Mouse (Mus musculus) cerebellum, adult 9-10 months (tissue): Measurements from ENCODE around the gene Rxrg.

Experiments
- DNase-seq: peaks from one replicate; pipeline ENCODE4 v3.0.0; 2022

The Rxrg gene

DNA sequence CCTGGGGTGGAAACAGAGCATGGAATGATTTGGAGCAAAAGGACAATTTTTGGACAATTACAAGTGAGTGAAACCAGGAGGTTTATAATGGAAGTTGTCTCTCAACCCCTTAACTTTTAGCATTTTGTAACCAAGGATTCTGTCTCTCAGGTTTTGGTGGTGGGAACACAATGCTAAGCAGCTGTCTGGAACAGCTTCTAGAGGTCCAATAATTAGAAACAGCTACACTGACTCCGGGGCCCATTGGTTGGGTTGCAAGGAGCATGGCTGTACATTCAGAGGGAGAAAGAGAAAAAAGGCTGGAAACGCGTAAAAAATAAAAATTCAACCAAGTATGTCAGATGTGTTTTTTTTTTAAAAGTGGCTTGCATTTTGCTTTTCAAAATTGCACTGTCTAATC lies 50.5 kb downstream of the Rxrg start:
- no peak for DNase-seq

DNA sequence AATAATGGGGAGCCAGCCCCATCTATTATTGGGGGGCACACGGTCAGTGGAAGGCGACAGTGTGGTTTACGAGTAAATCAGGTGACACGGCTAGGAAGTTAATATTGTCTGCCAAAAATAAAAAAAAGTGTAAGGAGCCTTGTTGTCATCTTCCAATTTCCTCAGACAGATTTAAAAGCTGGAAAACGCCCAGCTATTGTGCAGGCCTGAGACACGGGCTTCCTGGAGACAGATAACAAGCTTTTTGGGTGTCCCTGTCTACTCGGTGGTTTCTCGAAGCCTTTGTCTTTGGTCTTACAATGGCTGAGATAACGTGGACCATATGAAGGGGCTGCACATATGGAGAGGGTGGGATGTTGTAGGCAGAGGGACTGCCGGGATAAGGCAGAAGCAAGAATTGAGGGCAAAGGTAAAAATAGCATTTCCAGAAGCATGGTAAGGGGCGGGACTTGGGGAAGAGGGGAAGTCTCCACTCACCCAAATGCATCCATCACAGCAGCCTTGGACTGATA lies 51.0 kb downstream of the Rxrg start:
- DNase-seq = no peak

DNA sequence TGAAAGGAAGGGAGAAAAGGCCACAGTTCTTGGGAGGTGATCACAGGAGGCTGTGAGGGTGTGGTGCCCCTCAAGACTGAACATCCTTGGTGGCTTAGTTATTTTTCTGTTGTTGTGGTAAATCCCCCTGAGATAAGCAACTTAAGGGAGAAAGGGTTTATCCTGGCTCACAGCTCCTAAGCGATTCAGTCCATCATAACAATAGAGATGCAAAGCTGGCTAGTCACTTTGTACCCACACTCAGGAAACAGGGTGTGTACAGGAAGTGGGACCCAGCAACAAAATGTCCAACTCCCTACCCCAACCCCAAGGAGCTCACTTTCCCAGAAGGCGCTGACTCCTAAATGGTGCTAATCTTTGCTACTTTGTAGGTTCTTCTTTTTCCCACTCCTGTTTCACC lies 54.2 kb downstream of the Rxrg start:
- DNase-seq = no peak

DNA sequence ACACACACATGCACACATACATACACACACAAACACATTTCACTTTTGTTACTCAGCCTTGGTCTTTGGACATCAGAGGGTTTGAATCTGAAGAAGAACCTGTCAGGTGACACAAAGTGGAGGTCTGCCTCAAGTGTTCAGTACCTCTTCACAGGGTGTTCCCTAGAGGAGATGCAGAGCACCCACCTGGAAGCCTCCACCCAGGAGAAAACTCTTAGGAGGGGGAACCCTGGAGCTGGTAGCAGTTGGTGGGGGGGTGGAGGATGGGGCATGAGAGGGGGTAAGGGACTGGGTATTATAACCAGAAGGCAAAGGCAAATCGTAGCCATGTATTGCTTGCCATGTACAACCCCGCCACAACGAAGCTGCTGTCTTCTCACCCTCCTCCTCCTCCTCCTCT lies 60.9 kb downstream of the Rxrg start:
- no peak for DNase-seq

DNA sequence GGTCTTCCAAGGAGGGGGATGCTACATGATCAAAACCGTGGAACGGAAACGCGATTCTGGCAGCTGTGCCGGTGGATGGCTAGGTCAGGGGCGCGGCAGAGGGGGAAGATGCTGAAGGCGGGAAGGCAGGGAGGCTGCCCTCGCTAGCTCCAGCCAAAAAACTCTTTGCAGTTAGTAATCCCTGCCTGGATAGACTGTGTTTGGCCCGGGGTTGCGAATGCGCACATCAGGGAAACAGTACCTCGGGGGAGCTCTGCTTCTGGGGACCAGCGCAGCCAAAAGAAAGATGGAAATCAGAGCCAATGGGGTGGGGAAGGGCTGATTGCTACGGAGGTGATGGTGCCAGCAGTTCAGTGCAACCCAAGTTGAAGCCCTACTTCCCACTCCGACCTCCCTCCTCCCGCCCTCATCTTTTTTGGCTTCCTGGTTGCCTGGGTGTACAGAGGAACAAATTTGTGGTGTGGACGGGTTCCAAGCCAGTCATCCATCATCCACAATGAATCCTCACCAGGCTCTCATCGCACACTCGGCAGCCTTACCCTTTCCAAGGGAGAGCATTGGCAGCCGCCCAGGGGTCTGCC lies 62.4 kb downstream of the Rxrg start:
- peak; percentile 14 for DNase-seq

DNA sequence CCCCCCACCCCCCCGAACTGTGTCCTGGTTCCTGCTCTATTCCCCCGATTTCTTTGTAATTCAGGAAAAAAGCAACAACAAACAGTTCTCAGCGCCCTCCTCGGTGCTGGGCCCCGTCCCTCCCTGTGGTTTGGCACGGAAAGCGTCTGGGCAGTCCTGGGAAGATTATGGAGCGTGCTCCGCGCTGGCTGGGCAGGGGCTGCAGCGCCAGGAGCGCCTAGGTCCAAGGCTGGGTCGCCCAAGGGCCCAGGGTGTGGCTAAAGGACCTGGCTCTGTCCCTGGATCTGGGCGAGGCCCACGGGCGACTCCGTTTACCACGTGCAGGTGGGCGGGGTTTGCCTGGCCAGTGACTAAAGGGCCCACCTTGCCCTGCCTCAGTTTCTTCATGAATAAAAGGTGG lies 62.9 kb downstream of the Rxrg start:
- no peak for DNase-seq

DNA sequence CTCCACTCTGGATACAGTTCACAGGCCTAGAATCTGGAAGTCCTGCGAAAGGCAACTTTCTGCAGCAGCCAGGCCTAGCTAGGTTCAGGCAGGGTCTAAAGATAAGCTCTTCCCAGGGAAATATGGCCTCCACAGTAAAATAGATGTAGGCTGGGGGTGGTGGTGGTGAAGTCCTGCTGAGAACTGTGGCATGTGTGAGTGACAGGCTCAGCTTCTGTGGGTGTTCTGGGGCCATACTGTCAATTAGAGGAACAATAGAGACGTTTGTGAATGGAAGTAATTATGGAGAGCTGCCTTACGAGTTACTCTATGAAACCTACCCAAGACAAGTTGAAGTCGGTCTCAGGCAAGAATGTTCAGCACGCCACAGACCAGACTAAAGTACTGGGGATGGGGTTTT lies 65.0 kb downstream of the Rxrg start:
- no peak for DNase-seq

DNA sequence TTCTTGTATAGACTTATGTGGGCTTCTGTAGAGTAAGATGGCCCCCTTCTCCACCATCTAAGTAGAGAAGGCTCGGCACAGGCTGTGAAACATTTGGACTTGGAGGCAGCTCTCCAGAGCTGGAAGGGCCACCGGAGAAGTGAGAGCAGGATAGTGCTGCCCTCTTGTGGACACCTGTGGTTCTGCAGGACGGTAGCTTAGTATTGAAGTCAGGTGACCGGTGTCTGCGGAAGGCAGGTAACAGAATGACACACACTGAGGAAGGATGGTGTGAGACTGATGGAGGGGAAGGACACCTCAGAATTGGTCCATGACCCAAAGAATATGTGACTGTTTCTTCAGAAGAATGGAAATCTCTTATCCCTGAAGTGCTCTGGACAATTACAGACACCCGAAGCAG lies 71.6 kb downstream of the Rxrg start:
- peak; percentile 46 for DNase-seq

DNA sequence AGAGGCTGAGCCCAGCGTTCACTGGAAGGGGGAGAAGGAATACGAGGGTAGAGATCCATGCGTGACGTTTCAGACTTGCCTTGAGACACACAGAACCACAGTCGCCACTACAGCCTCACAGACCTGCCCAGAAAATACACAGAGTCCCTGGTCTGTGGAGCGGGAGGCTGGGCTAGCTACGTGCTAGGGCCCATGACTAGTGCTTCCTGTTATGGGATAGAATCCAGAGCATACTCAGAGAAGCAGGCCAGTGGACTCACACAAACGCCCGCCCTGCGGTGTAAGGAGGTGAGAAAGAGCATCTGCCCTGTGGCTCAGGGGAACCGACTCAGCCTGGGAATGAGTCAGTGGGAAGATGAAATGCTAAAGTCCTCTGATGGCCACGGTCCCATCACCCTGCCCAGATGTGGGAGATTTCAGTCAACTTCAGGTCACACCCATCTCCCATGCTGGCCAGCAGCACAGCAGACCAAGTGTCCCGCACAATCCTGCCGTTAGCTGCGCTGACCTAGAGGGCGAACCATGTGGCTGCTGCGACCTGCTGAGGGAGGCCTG lies 74.3 kb downstream of the Rxrg start:
- no peak for DNase-seq

DNA sequence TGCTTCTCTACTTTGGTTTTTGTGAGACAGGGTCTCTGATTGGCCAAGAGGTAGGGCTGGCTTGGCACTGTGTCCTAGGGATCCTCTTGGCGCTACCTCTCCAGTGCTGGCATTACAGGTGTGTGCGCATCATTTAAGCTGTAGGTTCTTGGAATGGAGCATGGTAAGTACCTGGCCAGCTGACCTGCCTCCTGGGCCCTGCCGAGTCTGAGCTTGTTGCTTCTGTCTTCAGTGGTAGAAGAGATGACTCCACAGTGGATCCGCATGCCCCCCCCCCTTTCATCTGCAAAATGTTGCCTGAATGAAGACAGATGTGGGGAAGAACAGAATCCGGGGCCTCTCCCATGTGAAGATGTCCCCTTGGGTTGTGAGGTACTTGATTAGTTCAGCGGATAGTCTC lies 80.9 kb downstream of the Rxrg start:
- DNase-seq = no peak

DNA sequence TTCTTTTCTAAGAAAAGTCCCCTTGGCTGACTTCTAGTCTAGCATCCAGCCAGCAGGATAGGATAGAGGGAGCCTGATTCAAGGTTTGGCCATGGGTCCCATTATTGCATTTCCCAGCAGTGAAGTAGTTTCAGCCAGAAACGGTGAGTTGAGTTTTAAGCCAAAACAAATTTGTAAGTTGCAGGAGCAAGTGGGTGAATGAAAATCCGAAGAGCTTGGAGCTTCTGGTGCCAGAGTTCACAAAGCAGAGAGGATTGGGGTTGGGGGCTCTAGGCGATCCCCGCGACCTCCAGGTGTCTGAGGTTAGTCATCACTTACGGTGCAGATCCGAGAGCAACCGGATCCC lies 89.8 kb downstream of the Rxrg start:
- no peak for DNase-seq

DNA sequence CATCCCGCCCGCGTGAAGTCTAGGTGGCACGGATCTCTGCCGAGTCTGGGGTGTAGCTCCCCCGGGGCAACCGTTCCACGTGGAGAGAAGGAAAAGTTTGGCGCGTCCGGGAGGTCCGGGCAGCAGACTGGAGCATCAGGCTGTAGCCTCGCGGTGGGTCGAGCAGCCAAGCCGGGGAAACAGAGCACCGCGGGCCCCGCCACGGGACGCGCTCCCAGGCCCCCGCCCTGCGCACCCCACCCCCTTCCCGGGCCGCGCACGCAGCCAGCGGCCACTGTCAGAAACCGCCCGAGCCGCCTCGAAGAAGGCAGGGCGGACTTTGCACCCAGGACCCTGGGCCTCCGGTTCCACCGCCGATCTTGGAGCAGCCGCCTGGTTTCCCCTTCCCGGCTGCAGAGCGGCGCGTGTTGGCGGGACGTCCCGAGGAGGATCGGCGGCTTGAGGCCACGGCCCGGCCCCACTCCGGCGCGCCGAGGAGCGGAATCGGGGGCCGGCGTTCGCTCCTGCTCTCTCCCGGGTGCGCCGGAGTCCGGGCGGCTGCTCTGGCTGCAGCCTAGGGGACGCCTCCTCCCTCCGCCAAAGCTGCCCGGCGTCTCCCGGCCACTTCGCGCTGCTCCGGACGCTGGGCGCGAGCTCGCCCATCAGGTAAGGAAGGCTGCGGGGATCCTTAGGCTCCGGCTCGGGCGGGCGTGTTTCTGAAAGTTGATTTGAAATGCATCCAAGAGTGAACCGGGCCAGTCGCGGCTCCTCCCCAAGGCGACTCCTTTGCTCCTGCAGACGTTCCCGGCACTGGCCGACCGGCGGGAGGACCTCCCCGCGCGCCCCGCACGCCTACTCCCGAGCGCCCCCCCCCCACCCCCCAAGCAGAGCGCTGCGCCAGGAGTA lies 90.4 kb downstream of the Rxrg start:
- DNase-seq = no peak

DNA sequence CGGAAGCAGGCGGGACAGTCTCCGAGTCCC lies 90.9 kb downstream of the Rxrg start, which contains the start of gene Lmx1a:
Lmx1a (plus strand) TSS at position 6 of the 30 bp plus-strand sequence.
- no peak for DNase-seq
